Mouse (Mus musculus): ENCODE measurements around the gene Nfe2l2.
"Not testable (repeated sequence)": the region's sequence is repeated elsewhere in the genome, so short reads cannot be mapped to it uniquely, and the experiment has no call there.

The Nfe2l2 gene

GRCm38 (mm10) chr2:75653150-75653549 lies 51.3 kb downstream of the Nfe2l2 start:
- CTCF ChIA-PET: no interaction called here

DNA sequence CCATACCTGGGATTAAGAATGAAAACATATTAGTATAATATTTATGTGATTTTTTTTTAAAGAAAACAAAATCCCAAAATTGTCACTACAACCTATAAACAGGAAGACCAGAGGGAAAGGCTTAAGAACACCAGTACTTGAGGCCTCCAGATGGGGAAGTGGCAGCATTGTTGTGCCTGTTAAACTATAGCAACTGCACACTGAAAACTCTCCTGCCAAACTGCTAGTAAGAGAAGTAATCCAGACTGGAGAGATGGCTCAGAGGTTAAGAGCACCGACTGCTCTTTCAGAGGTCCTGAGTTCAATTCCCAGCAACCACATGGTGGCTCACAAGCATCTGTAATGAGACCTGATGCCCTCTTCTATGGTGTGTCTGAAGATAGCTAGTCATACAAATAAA lies 54.0 kb downstream of the Nfe2l2 start:
- CTCF ChIA-PET: interaction anchor here (0.6 kb wide), 1 partner anchor 12 kb away, joined by 7 read pairs; no protein-coding TSS in a partner anchor

GRCm38 (mm10) chr2:75645251-75645650 lies 59.2 kb downstream of the Nfe2l2 start:
- CTCF ChIA-PET: no interaction called here

DNA sequence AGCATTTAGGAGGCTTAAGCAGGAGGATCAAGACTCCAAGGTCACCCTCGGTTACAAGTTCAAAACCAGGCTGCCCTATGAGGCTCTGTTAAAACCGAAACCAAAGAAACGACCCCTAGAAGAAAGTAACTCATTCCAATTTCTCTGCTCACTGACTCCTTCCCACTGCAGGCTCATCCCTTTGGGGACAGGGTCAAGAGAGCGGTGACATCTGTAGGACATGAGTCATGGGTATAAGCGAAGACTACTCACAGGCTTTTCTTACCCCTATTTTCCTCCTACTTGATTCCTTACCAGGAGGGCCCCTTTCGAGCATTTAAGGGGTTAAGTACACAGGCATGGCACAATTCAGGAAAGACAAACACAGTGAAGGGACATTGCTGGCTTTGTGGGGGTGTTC lies 60.5 kb downstream of the Nfe2l2 start:
- CTCF ChIA-PET: no interaction called here

DNA sequence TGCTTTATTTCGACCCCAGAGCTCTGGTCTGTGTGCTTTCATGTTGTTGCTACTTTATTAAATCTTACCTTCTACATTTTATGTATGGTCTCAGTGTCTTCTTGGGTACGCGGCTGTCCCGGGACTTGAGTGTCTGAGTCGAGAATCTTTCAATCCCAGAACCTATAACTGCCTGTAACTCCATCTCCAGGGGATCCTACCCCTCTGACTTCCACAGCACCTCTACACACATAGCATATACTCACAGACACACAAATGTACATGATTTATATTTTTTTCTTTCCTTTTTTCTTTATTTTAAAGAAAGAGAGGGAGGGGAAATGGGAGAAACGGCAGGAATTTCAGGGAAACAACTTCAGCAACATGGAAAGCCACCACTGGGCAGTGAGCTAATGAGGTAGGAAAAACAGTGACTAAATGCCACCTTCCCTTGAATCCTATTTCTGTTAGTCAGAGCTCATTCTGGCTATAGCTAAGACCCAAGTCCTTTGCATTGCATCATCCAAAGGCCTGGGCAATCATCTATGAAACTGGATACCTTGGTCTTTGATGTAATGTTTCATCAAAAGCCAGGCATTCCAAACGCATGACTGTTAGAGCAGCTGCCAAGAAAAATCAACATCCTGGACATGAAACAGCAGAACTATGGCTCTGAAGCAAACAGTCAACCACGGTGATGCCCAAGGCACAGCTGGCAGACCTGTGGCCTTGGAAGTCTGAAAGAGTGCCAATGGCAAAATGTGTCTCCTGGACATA lies 61.5 kb downstream of the Nfe2l2 start:
- CTCF ChIA-PET: no interaction called here

DNA sequence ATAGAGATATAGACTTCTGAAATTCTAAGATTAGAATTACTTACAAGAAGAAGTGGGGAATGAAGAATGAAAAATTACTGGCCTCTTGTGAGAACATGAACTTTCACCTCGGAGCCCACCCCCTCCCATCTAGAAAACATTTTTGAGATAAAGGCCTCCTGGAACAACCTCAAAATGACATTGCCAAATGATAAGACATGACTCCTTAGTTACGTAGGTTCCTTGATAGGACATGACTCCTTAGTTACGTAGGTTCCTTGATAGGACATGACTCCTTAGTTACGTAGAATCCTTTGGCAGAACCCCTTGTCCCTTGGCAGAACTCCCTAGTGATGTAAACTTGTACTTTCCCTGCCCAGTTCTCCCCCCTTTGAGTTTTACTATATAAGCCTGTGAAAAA lies 62.1 kb downstream of the Nfe2l2 start:
- CTCF ChIA-PET: not testable (repeated sequence)

DNA sequence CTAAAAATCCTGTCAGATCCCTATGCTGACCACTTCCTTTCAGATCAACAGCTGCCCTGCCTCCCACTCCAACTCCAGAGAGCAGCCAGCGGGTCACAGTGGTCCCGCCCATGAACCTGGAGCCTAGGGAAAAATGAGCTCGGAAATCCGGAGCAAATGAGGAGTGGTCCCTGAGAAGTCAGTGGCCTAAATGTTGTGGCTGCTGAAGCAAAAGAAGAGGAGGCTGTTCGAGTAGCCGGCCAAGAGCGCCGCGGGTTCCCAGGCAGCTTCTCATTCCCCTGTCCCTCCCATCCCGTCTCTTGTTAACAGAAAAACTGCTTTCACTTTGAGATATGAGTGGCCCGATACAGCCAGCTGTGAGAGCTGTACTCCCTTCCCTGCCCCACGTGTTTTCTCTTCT lies 64.9 kb downstream of the Nfe2l2 start:
- CTCF ChIA-PET: not testable (repeated sequence)

DNA sequence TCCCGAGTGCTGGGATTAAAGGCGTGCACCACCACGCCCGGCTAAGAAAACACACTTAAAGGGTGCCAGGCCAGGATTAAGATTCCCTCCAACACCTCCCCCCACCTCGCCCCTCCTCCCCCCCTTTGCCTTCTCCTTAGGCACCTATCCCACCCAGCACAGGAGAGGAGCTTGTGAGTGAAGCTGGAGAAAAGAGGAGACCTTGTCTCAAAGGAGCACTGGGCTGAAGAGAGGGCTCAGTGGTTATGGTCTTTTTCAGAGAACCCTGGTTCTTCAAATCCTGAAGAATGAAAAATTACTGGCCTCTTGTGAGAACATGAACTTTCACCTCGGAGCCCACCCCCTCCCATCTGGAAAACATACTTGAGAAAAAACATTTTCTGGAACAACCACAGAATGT lies 66.6 kb downstream of the Nfe2l2 start:
- CTCF ChIA-PET: interaction anchor here (0.7 kb wide), 1 partner anchor 13 kb away, joined by 7 read pairs; no protein-coding TSS in a partner anchor

DNA sequence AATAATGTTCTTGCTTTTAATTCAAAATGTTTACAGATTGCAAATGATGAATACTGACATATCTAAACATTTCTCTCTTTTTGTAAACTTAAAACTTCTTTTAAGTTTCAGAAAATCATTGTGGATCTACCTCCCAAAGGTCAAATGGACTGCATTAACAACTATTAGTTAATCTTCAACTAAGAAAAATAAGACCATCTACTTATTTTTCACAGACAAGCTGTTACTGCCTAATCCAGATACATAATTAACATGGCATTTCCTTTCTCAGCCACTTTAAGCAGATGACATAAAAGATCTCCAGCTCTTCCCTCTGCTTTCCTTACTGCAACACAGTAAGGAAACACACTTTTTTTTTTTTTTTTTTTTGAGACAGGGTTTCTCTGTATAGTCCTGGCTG lies 67.1 kb downstream of the Nfe2l2 start:
- CTCF ChIA-PET: interaction anchor here (0.9 kb wide), 1 partner anchor 328 kb away, joined by 3 read pairs; no protein-coding TSS in a partner anchor

GRCm38 (mm10) chr2:75637055-75637304 lies 67.5 kb downstream of the Nfe2l2 start:
- CTCF ChIA-PET: interaction anchor here (0.9 kb wide), 1 partner anchor 328 kb away, joined by 3 read pairs; no protein-coding TSS in a partner anchor

DNA sequence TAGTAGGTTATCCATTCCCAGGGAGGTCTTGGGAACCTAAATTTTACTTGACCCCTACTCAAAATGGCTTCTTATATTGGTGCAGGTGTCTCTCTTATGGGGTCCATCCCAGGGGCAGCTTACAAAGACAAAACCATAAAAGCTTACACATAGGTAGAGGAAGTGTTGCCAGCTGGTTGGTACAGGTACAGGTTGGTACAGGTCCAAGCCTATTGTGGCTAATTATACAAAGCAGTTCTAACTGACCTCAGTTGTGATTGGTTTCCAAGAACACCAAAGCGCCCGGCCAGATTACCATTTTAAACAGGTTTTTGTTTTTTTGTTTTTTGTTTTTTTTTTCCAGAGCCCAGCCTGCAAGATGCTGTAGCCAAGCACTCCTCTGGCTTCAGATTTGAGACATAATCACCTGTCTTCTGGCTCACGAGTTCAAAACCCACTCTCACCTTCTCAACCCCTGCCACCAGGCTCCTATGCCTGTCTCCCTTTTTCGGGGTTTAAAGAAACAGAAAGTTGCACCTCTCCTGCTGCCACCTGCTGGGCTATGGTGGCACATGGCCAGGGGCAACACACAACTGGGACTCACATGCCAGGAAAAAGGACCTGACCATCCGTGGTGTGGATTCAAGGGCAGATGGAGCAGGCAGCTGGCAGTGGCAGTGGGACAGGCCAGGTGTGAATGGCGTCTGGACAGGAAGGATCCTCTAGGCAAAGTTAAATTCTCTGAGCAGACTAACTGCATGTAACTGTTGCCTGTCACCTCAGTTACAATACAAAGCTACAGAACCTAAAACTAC lies 68.0 kb downstream of the Nfe2l2 start:
- CTCF ChIA-PET: interaction anchor here (0.9 kb wide), 1 partner anchor 328 kb away, joined by 3 read pairs; no protein-coding TSS in a partner anchor

- CTCF ChIA-PET: not testable (repeated sequence)
These were observed 70.0 kb downstream of the Nfe2l2 start for GRCm38 (mm10) chr2:75634431-75634830.

DNA sequence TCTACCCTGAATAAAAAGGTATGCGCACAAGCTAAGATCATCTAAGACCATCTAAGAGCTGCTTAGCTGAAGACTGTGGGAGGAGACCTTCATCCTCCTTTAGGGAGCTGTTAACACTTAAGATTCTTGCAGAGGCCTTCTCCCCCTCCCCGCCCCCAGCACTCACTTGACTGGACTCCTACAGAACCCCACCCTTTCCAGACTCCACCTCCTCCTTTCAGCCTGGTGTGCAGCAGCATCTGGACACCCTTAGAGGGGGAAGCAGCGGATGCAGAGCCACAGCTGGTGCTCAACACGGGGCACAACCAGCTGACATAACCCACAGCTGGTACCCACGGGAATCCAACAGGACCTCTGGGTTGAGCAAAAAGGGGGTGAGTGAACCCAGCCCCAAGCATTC lies 70.7 kb downstream of the Nfe2l2 start:
- CTCF ChIA-PET: interaction anchor here (0.6 kb wide), 1 partner anchor 131 kb away, joined by 11 read pairs; no protein-coding TSS in a partner anchor

DNA sequence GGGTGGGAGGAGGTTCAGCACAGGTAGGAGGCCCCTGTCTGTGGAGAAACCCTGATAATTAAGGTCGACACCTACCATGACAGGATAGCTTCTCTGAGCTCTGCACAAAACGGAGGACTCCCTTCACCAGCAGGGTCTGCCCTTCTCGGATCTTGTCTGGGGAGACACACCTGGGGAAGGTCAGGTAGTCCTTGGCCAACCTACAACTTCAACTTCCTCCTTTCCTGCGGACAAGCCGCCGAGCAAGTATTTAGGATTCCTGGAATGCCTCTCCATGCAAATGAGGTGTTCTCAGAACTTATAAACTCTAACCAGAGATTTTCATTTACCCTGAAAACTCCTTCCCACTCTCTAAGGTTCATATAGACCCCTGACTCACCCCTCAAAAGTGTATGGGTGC lies 71.1 kb downstream of the Nfe2l2 start:
- CTCF ChIA-PET: interaction anchor here (0.6 to 1.6 kb wide), 2 partner anchors 23 to 131 kb away, joined by 5 to 11 read pairs; no protein-coding TSS in a partner anchor

DNA sequence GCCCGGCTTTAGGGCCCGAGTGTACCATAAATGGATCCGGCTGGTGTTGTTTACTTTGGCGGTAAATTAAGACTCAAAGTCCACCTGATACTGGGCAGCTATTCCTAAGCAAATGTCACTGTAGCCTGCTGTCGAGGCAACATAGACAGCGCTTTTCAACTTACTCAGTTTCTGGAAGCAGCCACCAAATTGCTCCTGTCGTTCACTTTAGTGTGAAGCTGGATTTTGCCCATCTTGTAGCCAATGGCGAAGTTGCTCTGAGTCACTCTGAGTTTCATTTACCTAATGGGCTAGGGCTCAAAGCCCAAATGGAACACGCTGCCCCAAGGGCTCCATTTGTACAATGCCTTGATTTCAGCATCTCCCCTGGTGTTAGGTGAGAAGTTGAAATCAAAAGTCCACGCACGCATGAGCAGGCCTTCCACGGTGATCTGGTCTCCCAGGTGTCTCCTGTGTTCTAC lies 71.7 kb downstream of the Nfe2l2 start:
- CTCF ChIA-PET: interaction anchor here (1.6 kb wide), 1 partner anchor 23 kb away, joined by 5 read pairs; no protein-coding TSS in a partner anchor

DNA sequence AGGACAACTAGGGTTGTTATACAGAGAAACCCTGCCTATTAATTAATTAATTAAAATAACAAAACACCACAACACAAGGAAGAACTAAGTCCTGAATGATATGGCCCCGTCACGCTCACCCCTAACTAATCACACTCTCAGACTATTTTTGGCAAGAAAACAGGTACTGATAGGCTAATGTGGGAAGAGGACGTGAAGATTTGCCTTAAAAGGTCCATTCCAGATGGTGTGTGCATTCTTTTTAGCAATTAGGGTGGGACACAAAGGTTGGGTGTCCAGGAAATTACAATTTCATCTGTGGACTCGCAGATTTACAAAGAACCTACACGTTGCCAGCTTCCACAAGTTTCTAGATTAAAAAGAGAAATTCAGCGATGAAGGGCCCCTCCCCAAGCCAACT lies 72.4 kb downstream of the Nfe2l2 start:
- CTCF ChIA-PET: interaction anchor here (1.6 kb wide), 1 partner anchor 22 kb away, joined by 5 read pairs; no protein-coding TSS in a partner anchor

GRCm38 (mm10) chr2:75631421-75631820 lies 73.0 kb downstream of the Nfe2l2 start:
- CTCF ChIA-PET: interaction anchor here (1.6 kb wide), 1 partner anchor 21 kb away, joined by 5 read pairs; no protein-coding TSS in a partner anchor

DNA sequence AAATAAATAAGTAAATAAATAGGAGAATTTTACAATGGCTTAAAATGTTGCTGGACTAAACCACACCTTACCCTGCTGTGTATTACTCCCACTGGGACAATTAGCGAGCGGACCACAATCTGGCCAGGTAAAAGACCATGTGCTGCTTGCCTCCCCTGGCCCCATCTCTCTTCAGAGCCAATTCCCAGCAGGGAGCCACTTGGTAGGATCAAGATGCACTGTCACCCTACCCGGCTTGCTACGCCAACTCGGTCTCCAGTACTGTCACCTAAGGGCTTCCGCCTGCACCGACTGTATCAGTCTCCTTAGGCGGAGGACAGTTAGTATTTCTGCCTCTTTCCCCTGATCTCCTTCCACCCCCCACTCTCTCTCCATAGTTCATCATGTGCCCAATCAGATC lies 76.0 kb downstream of the Nfe2l2 start:
- CTCF ChIA-PET: interaction anchor here (0.7 kb wide), 1 partner anchor 53 kb away, joined by 18 read pairs; no protein-coding TSS in a partner anchor

GRCm38 (mm10) chr2:75626597-75627440 lies 77.6 kb downstream of the Nfe2l2 start:
- CTCF ChIA-PET: no interaction called here

All from spleen, embryonic (tissue).